Mouse (Mus musculus) C2C12 (cell line): Measurements from ENCODE around the gene Agbl3. TPM values are rescaled to one million over a fixed set of nuclear protein-coding genes. Genes with fewer than 3 reads are reported as not detected.
A peak's percentile ranks its signal among the peaks of the same experiment; 100 is the strongest.

Experiments used
- H3K27me3 ChIP-seq: one replicate; pipeline ENCODE4 v1.6.1; 2011; ENCODE audit not compliant: control insufficient read depth, insufficient read depth, insufficient read length
- H3K36me3 ChIP-seq: one replicate; pipeline ENCODE4 v1.6.1; 2011; ENCODE audit not compliant: control insufficient read depth, insufficient read depth
- H3K4me3 ChIP-seq: one replicate; pipeline ENCODE4 v1.5.1; 2011; ENCODE audit warnings: mild to moderate bottlenecking, control low read depth; ENCODE audit not compliant: poor library complexity, insufficient read depth, severe bottlenecking
- H3K79me2 ChIP-seq: one replicate; pipeline ENCODE4 v1.6.1; 2011; ENCODE audit not compliant: control insufficient read depth, insufficient read depth
- H3K79me3 ChIP-seq: one replicate; pipeline ENCODE4 v1.6.1; 2011; ENCODE audit warnings: low read depth, control low read depth
- H3ac ChIP-seq: one replicate; pipeline ENCODE3; 2011; ENCODE audit warnings: low read depth; ENCODE audit not compliant: control insufficient read depth, insufficient read length
- CEBPB ChIP-seq: IDR thresholded peaks from one replicate; pipeline ENCODE4 v1.6.1; 2011; ENCODE audit warnings: low read depth, mild to moderate bottlenecking, control low read depth, moderate library complexity
- CTCF ChIP-seq: IDR thresholded peaks from one replicate; pipeline ENCODE4 v1.5.1; 2011; ENCODE audit not compliant: control insufficient read depth, insufficient read depth, insufficient read length
- FOSL1 ChIP-seq: IDR thresholded peaks from one replicate; pipeline ENCODE4 v1.8.0; 2011; ENCODE audit warnings: mild to moderate bottlenecking, low read length; ENCODE audit not compliant: poor library complexity, insufficient read depth, severe bottlenecking
- MAX ChIP-seq: IDR thresholded peaks from one replicate; pipeline ENCODE4 v1.6.1; 2011; ENCODE audit warnings: mild to moderate bottlenecking, control low read depth
- MYOD1 ChIP-seq: IDR thresholded peaks from one replicate; pipeline ENCODE4 v1.6.1; 2011; ENCODE audit warnings: low read depth; ENCODE audit not compliant: control insufficient read depth, insufficient read length
- MYOG ChIP-seq: IDR thresholded peaks from one replicate; pipeline ENCODE4 v1.6.1; 2011; ENCODE audit not compliant: control insufficient read depth, insufficient read length; ENCODE audit errors: extremely low read depth
- USF1 ChIP-seq: IDR thresholded peaks from one replicate; pipeline ENCODE4 v1.6.1; 2011; ENCODE audit warnings: low read depth, mild to moderate bottlenecking, control low read depth, moderate library complexity
- polyA plus RNA-seq: library from polyadenylated mRNA; unstranded; fragments of >200 nt; fragmentation: generic; extraction: Trizol; gene quantifications from one replicate; pipeline ENCODE4 v1.2.1, GENCODE M21; 2012; ENCODE audit warnings: missing spikeins

The Agbl3 gene
- polyA plus RNA-seq, 1 experiment: 2.4 TPM

DNA sequence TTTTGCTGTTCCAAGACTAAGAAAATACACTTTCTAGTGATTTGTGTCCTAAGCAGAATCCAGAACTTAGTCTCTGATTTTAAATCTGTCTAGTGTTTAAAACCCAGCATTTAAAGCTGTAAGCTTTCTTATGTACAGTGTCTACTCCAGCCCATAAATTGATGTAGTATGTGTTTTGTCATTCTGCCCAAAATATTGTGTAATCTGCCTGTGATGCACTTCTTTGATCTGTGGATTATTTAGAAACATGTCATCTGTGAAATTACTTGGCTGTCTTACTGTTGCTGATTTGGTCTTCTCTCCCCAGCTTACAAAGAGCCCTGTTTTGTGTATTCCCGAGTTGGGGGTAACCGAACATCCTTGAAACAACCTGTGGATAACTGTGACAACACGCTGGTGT is 17.7 kb downstream of the Agbl3 start:
- H3ac ChIP-seq: no peak overlapping the region
- peak; percentile 94 for TF ChIP-seq CEBPB
- no peak for TF ChIP-seq MYOG
- no peak overlapping the region for H3K4me3 ChIP-seq
- H3K36me3 ChIP-seq: no peaks in the 10 kb centered on the region
- no peaks in the 10 kb centered on the region for H3K79me3 ChIP-seq
- no peaks in the 10 kb centered on the region for H3K27me3 ChIP-seq
- no peaks in the 10 kb centered on the region for H3K79me2 ChIP-seq

DNA sequence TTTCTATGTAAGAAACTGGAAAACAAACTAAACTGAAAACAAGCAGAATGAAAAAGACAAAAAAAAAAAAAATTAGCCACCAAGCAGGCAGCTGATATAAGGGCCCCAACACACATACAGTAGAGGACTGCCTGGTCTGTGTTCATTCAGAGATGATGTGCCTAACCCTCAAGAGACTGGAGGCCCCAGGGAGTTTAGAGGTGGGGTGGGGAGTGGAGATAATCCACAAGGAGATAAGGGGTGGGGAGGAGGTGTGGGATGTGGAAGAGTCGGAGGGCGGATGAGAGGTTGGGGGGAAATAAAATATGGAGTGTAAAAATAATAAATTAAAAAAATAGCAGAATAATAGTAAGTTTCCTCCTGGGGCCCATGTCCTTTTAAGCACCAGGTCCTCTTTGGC is 25.4 kb downstream of the Agbl3 start:
- no peaks in the 10 kb centered on the region for H3K79me3 ChIP-seq
- H3K4me3 ChIP-seq: no peak overlapping the region
- no peak overlapping the region for H3ac ChIP-seq
- no peaks in the 10 kb centered on the region for H3K36me3 ChIP-seq
- no peak for TF ChIP-seq CEBPB
- no peak for TF ChIP-seq MYOG
- TF ChIP-seq CTCF: no peak
- no peak for TF ChIP-seq USF1
- TF ChIP-seq FOSL1: no peak
- TF ChIP-seq MYOD1: no peak
- TF ChIP-seq MAX: no peak
- H3K27me3 ChIP-seq: no peaks in the 10 kb centered on the region
- H3K79me2 ChIP-seq: no peaks in the 10 kb centered on the region

DNA sequence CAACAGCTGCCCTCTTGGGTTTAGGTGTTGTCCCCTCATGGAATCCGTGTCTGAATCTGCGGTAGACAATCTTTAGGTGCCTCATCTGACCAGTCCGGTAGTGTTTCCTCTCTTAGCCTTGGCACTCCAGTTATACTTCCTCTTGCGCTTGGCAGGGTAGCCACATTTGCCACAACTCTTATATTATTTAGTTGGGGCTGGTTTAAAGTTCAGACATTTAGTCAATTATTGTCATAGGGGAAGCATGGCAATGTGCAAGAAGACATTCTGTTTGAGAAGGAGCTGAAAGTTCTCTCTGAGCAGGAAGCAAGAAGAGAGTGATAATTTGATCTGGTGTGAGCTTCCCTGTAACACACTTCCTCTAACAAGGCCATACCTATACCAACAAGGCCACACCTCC is 30.4 kb downstream of the Agbl3 start:
- no peak for TF ChIP-seq CTCF
- TF ChIP-seq USF1: no peak
- no peak for TF ChIP-seq FOSL1
- TF ChIP-seq MYOD1: no peak
- TF ChIP-seq MYOG: no peak
- no peak for TF ChIP-seq MAX
- Histone ChIP-seq H3ac (no peak overlapping the region), H3K36me3 (no peaks in the 10 kb centered on the region), H3K79me2 (no peaks in the 10 kb centered on the region), H3K27me3 (no peaks in the 10 kb centered on the region), H3K4me3 (no peak overlapping the region), H3K79me3 (no peaks in the 10 kb centered on the region)

DNA sequence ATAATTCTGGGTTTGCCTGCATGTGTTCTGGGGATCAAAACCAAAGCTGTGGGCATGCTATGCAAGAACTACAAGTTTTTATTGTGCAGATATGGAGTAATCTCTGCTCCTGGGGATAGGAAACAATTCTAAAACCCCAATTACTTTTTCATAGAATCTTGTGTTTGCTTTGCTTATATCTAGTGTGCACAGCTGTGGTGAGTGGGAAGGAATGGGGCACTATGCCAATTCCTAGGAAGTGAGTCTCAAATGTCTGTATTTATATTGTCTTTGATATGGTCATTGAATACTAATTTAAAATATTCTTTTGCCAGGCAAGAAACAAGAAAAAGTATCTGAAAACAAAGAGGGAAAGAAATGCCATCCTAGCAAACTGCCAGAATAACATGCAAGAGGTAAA is 44.2 kb downstream of the Agbl3 start:
- TF ChIP-seq MYOD1 (no peak), CTCF (no peak), MYOG (no peak), CEBPB (no peak), FOSL1 (no peak), MAX (no peak), USF1 (no peak)

DNA sequence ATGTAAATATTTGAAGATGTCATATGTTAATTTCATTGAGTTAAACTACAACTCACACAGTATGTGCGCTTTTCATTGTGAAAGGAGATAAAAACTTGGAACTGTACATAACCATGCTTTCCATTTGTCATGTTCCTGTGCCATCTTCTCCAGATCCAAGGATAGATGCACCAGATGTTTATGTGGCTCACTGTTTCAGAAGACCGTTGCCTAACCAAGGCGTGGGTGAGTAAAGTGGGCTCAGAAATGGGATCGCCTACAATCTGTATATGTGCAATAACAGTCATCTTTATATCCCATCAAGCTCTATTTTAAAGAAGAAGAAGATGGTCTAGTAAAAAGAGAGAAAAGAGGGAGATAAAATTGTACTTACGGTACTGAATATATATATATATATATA is 52.1 kb downstream of the Agbl3 start:
- TF ChIP-seq USF1: no peak
- TF ChIP-seq MYOG: no peak
- no peak for TF ChIP-seq MAX
- no peak for TF ChIP-seq CTCF
- no peaks in the 10 kb centered on the region for H3K79me2 ChIP-seq
- H3K4me3 ChIP-seq: no peak overlapping the region
- no peaks in the 10 kb centered on the region for H3K27me3 ChIP-seq
- no peaks in the 10 kb centered on the region for H3K36me3 ChIP-seq
- no peak overlapping the region for H3ac ChIP-seq
- H3K79me3 ChIP-seq: no peaks in the 10 kb centered on the region

More for the DNA sequence above, 44.2 kb downstream of the Agbl3 start:
- no peak overlapping the region for H3K4me3 ChIP-seq
- H3ac ChIP-seq: no peak overlapping the region
- H3K79me2 ChIP-seq: no peaks in the 10 kb centered on the region
- no peaks in the 10 kb centered on the region for H3K36me3 ChIP-seq
- H3K79me3 ChIP-seq: no peaks in the 10 kb centered on the region
- no peaks in the 10 kb centered on the region for H3K27me3 ChIP-seq

DNA sequence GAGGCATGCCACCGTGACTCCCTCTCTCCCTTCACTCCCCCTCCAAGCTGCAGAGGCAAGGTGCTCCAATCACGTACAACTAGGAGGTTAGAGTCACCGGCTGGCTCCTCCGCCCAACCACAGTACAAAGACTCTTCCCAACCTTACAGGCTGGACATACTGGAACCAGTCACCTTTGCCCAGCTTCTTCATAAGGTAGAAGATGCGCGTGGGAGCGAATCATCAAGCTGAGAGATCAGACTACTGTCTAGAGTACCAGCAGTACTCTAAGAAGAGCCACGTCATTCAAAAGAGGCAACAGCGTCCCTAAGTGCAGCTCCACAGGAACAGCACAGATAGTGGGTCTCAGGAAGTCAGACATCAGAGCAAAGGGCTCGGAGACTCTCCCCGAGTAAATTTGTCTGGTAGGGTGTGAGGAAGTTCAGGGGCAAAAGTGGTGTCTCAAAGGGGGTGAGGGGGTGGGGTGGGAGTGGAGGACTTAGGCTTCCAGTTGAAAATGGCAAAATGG is 81.4 kb downstream of the Agbl3 start:
- Histone ChIP-seq H3K27me3 (no peaks in the 10 kb centered on the region), H3K79me2 (no peaks in the 10 kb centered on the region)
- TF ChIP-seq CEBPB: no peak
- no peak for TF ChIP-seq USF1
- no peak for TF ChIP-seq MAX
- no peak for TF ChIP-seq MYOG
- no peak for TF ChIP-seq CTCF
- no peak for TF ChIP-seq MYOD1
- no peak for TF ChIP-seq FOSL1

More for the DNA sequence above, 81.4 kb downstream of the Agbl3 start:
- Histone ChIP-seq H3K79me3 (no peaks in the 10 kb centered on the region), H3ac (no peak overlapping the region), H3K36me3 (no peaks in the 10 kb centered on the region), H3K4me3 (no peak overlapping the region)
